Mouse (Mus musculus) cerebellum, adult 2 months (tissue): ENCODE data around the gene Tbc1d22a.

ENCODE experiments used
- CTCF ChIP-seq: fragments of 200-500 bp; IDR thresholded peaks from 2 replicates; pipeline ENCODE4 v1.5.1; 2011; ENCODE audit warnings: low read depth, mild to moderate bottlenecking, control low read depth, low read length, moderate library complexity, borderline replicate concordance; ENCODE audit not compliant: insufficient read depth
- POLR2A ChIP-seq: fragments of 200-500 bp; IDR thresholded peaks from 2 replicates; pipeline ENCODE4 v1.6.1; 2011; ENCODE audit warnings: low read length, control low read depth, borderline replicate concordance; ENCODE audit not compliant: insufficient read depth

DNA sequence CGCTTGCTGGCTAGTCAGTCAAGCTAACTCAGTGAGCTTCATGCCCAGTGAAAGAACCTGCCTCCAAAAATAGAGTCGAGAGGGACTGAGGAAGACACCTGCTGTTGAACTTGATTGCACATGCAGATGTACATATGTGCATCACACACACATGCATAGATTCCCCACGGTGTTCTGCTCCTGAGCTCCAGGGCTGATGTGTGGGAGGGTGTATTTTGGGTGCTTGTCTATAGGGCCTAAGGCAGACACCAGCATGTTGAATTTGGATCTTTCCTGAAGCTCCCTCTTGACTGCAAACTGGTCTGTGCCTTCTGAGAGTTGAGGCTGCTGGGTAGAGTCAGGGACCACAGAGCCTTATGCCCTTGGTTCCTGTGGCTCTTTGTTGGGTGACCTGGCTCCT is 23.8 kb downstream of the Tbc1d22a start:
- TF ChIP-seq POLR2A = no peak
- TF ChIP-seq CTCF = no peak
